Mouse (Mus musculus) heart, postnatal 4 days (tissue): ENCODE measurements at regions not wholly inside any gene's neighbourhood (a gene's known extent, or its start where the extent isn't known, plus 50 kb on each side); places are given as distances from the start of the nearest gene placed in this dataset.

Experiments used
- DNase-seq: peaks from one replicate; pipeline ENCODE4 v3.0.0; 2021

GRCm38 (mm10) chr4:72328282-72329025, 127.7 kb upstream of the Tle1 start:
- no peak for DNase-seq

- no peak for DNase-seq
Observed at GRCm38 (mm10) chr4:72324913-72325312, 124.2 kb upstream of the Tle1 start.

GRCm38 (mm10) chr4:72285112-72285675, 84.5 kb upstream of the Tle1 start:
- no peak for DNase-seq

- DNase-seq: no peak
Observed at GRCm38 (mm10) chr4:72250531-72250930, 49.8 kb upstream of the Tle1 start.
